Mouse (Mus musculus): ENCODE measurements around the gene Pfkfb1.

Gene Pfkfb1

GRCm38 (mm10) chrX:150677505-150677904 lies 89.5 kb downstream of the Pfkfb1 start:
- DNase-seq (ENCODE audit: low spot score) = no peak
